Comparison of ENCODE assay signal across 8 mouse cellular contexts in genomic region chr2:92388081-92388517, GRCm38 (mm10). TPM values are rescaled to one million over a fixed set of nuclear protein-coding genes. Genes with fewer than 3 reads are reported as not detected.
DNase-seq lines count a peak whose midpoint lies in the region; ATAC-seq and TF ChIP-seq lines count a peak whose summit lies in the region.

No protein-coding gene starts in this region.

- H3K4me2 ChIP-seq in heart, embryonic 11.5 days: peak overlapping the region; percentile 88
- H3K4me2 ChIP-seq in stomach, postnatal 0 days (replicated peaks; ENCODE audit: low read depth): peak overlapping the region; percentile 79

- H3K4me3 ChIP-seq in heart, embryonic 11.5 days (ENCODE audit: low read depth, low read length): 0 out of 2 replicates have a peak overlapping the region, but pooled peaks have one; percentile 58
- H3K4me3 ChIP-seq in limb, embryonic 10.5 days: peak overlapping the region; percentile 66
- H3K4me3 ChIP-seq in stomach, postnatal 0 days (ENCODE audit: low read depth, low read length): peak overlapping the region; percentile 60; the same call in 1 of the 2 replicates

- no peak for TF ChIP-seq CTCF in stomach, postnatal 0 days (IDR thresholded peaks at IDR 0.05; ENCODE audit: low read depth)

- 49% methylated on average over 3 of the region's 3 CpGs for WGBS in heart, embryonic 11.5 days (ENCODE audit: insufficient replicate concordance)
- WGBS in limb, embryonic 10.5 days: 69% methylated on average over 3 of the region's 3 CpGs
- 48% methylated on average over 3 of the region's 3 CpGs for WGBS in stomach, postnatal 0 days

- TF ChIP-seq EP300 in stomach, postnatal 0 days (optimal IDR thresholded peaks at IDR 0.05): no peak

- no peaks in the 10 kb centered on the region; the same call in 1 of the 2 replicates for H3K36me3 ChIP-seq in heart, embryonic 11.5 days (ENCODE audit: control insufficient read depth, insufficient read depth, low read length)
- H3K36me3 ChIP-seq in limb, embryonic 10.5 days: peaks cover 49% of the 10 kb centered on the region
- peaks cover 2% of the 10 kb centered on the region; the same call in 1 of the 2 replicates for H3K36me3 ChIP-seq in stomach, postnatal 0 days (ENCODE audit: control insufficient read depth, insufficient read depth, low read length)

- H3K4me1 ChIP-seq in heart, embryonic 11.5 days (ENCODE audit: control insufficient read depth, insufficient read depth, low read length): peaks cover 8% of the 10 kb centered on the region
- H3K4me1 ChIP-seq in limb, embryonic 10.5 days: peaks cover 56% of the 10 kb centered on the region
- 0 out of 2 replicates have a peak, but pooled peaks cover 3% of the 10 kb centered on the region for H3K4me1 ChIP-seq in stomach, postnatal 0 days (replicated peaks; ENCODE audit: control insufficient read depth, insufficient read depth)

- no peak for DNase-seq in heart, adult 9 months (ENCODE audit: low spot score in 2 of 2)
- peak; percentile 37 for DNase-seq in right cerebral cortex, postnatal 14 days
- no peak for DNase-seq in right cerebral cortex, postnatal 36 days (ENCODE audit: low spot score in 2 of 2)
- DNase-seq in limb, embryonic 10.5 days (ENCODE audit: low spot score): no peak
- DNase-seq in stomach, postnatal 0 days (ENCODE audit: low spot score): no peak
- no peak for DNase-seq in ovary, postnatal 36 days (ENCODE audit: low spot score)
- DNase-seq in cerebellum, adult 8-10 months: no peak

- H3K27ac ChIP-seq in heart, embryonic 11.5 days (ENCODE audit: low read depth, low read length): no peak overlapping the region
- peak overlapping the region; percentile 91; the same call in 1 of the 2 replicates for H3K27ac ChIP-seq in limb, embryonic 10.5 days
- peak overlapping the region; percentile 73; the same call in 1 of the 2 replicates for H3K27ac ChIP-seq in stomach, postnatal 0 days (replicated peaks)

- H3K9ac ChIP-seq in heart, embryonic 11.5 days (ENCODE audit: low read depth, low read length): no peak overlapping the region
- H3K9ac ChIP-seq in stomach, postnatal 0 days (ENCODE audit: low read length): 0 out of 2 replicates have a peak overlapping the region, but pooled peaks have one; percentile 18

- H3K27me3 ChIP-seq in heart, embryonic 11.5 days (ENCODE audit: control insufficient read depth, insufficient read depth, low read length): peaks cover 42% of the 10 kb centered on the region
- H3K27me3 ChIP-seq in limb, embryonic 10.5 days (ENCODE audit: low read depth, poor library complexity, severe bottlenecking): peaks cover 10% of the 10 kb centered on the region
- no peaks in the 10 kb centered on the region for H3K27me3 ChIP-seq in stomach, postnatal 0 days (ENCODE audit: control insufficient read depth, insufficient read depth, low read length)

- H3K9me3 ChIP-seq in heart, embryonic 11.5 days (replicated peaks; ENCODE audit: control insufficient read depth, low read length): no peaks in the 10 kb centered on the region
- H3K9me3 ChIP-seq in limb, embryonic 10.5 days (replicated peaks): no peaks in the 10 kb centered on the region
- no peaks in the 10 kb centered on the region for H3K9me3 ChIP-seq in stomach, postnatal 0 days (ENCODE audit: control insufficient read depth, low read length)

- ATAC-seq in heart, embryonic 11.5 days (replicated peaks; ENCODE audit: insufficient number of reproducible peaks, low FRiP score, low TSS enrichment): no peak
- ATAC-seq in stomach, postnatal 0 days (ENCODE audit: low FRiP score, low TSS enrichment): no peak

RNA-seq across cellular contexts. Expression of gene 1700029I15Rik, which starts 5.8 kb away (rescaled TPM):
- 0.67 and 0.89 TPM in 2 replicates for polyA plus RNA-seq in heart, embryonic 11.5 days (2014; fragmentation: Nextera tagmentation; extraction: Ambion mirVana)
- polyA plus RNA-seq in limb, embryonic 10.5 days (2016; fragmentation: Nextera tagmentation; extraction: Ambion mirVana): 2.5 and 3.3 TPM in 2 replicates
- polyA plus RNA-seq in stomach, postnatal 0 days (2015; fragmentation: Nextera tagmentation; extraction: Ambion mirVana): 1.7 and 2.3 TPM in 2 replicates

RNA-seq across cellular contexts. Expression of gene Mapk8ip1, which starts 13.0 kb away (rescaled TPM):
- polyA plus RNA-seq in heart, embryonic 11.5 days (2014; fragmentation: Nextera tagmentation; extraction: Ambion mirVana): 2.7 and 4.1 TPM in 2 replicates
- polyA plus RNA-seq in limb, embryonic 10.5 days (2016; fragmentation: Nextera tagmentation; extraction: Ambion mirVana): 28.5 and 36.3 TPM in 2 replicates
- polyA plus RNA-seq in stomach, postnatal 0 days (2015; fragmentation: Nextera tagmentation; extraction: Ambion mirVana): 10.3 and 12.5 TPM in 2 replicates

RNA-seq across cellular contexts. Expression of gene Large2, which starts 13.4 kb away (rescaled TPM):
- polyA plus RNA-seq in heart, embryonic 11.5 days (2014; fragmentation: Nextera tagmentation; extraction: Ambion mirVana): 0.93 and 2.0 TPM in 2 replicates
- 11.5 and 13.0 TPM in 2 replicates for polyA plus RNA-seq in limb, embryonic 10.5 days (2016; fragmentation: Nextera tagmentation; extraction: Ambion mirVana)
- polyA plus RNA-seq in stomach, postnatal 0 days (2015; fragmentation: Nextera tagmentation; extraction: Ambion mirVana): 8.7 and 9.4 TPM in 2 replicates

RNA-seq across cellular contexts. Expression of gene Pex16, which starts 13.6 kb away (rescaled TPM):
- 12.5 and 13.6 TPM in 2 replicates for polyA plus RNA-seq in heart, embryonic 11.5 days (2014; fragmentation: Nextera tagmentation; extraction: Ambion mirVana)
- polyA plus RNA-seq in limb, embryonic 10.5 days (2016; fragmentation: Nextera tagmentation; extraction: Ambion mirVana): 19.6 and 20.6 TPM in 2 replicates
- 33.5 and 38.3 TPM in 2 replicates for polyA plus RNA-seq in stomach, postnatal 0 days (2015; fragmentation: Nextera tagmentation; extraction: Ambion mirVana)

RNA-seq across cellular contexts. Expression of gene Cry2, which starts 45.7 kb away (rescaled TPM):
- 15.3 and 17.7 TPM in 2 replicates for polyA plus RNA-seq in heart, embryonic 11.5 days (2014; fragmentation: Nextera tagmentation; extraction: Ambion mirVana)
- polyA plus RNA-seq in limb, embryonic 10.5 days (2016; fragmentation: Nextera tagmentation; extraction: Ambion mirVana): 19.0 and 25.2 TPM in 2 replicates
- polyA plus RNA-seq in stomach, postnatal 0 days (2015; fragmentation: Nextera tagmentation; extraction: Ambion mirVana): 14.8 and 17.3 TPM in 2 replicates
